Mouse (Mus musculus) kidney, adult 9 months (tissue): ENCODE results near the gene Creb5.

Experiments
- DNase-seq: peaks from one replicate; pipeline ENCODE4 v3.0.0; 2022

Creb5 gene

DNA sequence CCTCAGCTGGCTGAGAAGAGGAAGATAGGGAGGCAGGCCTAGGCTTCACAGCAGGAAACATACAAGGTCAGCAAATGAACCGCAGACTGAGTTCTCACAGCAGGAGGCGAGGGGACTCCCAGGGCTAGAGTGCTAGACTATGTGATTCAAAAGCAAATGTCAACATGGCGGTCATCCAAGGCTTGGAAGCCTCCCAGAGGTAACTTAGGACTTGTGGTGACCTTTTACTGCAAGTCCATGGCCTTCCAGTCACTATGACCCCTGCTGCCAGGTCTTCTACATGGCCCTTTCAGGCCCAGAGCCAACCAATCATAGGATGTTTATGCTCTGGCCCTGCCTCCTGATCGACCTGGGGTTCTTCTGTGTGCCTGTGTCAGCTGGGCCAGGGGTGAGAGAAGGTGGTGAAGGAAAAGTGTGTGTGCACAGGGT is 209.3 kb downstream of the Creb5 start:
- peak; percentile 80 for DNase-seq

GRCm38 (mm10) chr6:53497904-53498536 is 210.9 kb downstream of the Creb5 start:
- no peak for DNase-seq

- peak; percentile 44 for DNase-seq
These were observed 212.7 kb downstream of the Creb5 start for GRCm38 (mm10) chr6:53499621-53500295.

DNA sequence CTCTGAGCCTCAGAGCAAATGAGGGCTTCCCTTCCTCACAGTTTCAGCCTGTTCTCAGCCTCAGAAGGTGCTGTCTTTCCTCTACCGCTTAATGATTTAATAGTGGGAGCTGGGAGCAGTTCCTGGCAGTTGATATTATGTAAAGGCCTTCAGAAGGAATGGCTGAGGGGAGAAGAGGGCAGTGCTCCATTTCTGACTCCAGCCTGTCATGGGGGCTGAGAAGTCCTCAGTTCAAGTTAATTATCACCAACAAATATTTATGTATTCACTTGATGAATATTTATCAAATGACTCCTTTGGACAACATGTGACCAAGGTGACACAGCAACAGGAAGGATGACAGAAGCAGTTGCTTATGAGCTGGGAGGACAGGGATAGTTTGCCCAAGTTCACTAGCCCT is 214.2 kb downstream of the Creb5 start:
- DNase-seq = peak; percentile 27

DNA sequence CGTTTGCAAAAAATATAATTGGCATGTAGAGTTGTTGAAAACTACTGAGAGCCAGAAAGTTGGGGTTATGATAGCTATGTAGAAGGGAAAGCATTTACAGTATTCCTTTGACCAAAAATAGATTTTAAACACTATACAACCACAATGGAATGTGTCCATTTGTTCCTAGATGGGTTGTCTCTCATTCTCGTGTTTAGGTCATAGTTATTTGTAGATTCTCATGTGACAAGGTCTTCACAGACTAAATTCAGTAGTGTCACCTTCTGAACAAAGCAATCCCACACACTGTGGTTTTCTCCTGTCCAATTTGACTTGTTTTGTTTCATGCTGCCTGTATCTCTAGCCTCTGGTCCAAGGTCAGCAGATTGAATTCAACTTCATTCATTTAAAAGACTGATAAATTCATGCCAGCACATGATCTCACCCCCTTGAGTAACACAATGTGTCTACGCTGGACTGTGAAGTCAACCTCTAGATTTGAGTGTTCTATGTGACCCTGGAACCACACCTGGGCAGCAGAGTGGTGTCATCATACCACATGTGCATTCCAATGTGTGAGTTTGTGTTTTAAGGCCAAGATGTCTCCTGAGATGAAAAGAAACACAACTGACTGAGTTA is 220.0 kb downstream of the Creb5 start:
- DNase-seq = no peak

DNA sequence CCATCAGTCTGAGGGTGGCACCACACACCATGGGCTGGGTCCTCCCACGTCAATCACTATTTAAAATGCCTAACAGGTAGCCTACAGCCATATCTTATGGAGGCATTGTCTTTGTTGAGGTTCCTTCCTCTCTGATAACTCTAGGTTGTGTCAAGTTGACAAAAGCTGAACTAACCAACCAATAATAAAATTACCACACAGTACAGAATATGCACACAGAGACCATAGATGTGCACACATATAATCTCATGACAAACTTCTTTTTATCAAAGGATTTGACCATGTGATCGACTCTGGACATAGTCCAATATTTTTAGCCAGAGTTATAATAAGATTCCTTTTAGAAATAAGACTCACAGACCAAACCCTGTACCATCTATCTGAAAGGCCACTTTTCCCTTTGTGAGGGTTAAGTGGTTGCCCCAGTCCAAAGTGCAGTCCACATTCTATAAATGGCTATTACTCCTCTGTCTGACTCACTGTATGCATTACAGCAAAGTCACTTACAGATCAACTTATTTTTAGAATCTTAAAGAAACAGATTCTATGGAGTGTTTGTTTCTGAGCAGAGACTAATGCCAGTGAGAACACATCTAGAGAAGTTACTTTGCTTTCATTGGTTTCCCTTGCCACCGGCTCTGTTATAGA is 221.9 kb downstream of the Creb5 start:
- DNase-seq = no peak

DNA sequence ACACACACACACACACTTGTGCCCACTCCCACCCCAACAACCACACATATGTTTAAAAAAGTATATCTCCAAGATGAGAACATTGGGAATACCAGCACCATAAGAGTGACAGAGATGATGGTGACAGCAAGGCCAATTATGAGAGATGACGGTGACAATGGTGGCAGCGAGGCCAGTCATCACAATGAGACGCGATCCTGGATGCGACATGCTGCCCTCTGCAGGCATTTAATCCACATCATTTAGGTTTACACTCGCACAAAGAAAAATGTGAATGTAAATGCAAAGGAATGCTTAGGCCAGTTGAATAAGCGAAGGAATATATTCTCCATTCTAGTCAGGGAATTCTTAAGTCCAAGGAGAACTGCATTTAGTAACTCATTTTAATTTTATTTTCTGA is 222.9 kb downstream of the Creb5 start:
- DNase-seq = no peak

GRCm38 (mm10) chr6:53512226-53512625 is 225.2 kb downstream of the Creb5 start:
- DNase-seq = no peak

DNA sequence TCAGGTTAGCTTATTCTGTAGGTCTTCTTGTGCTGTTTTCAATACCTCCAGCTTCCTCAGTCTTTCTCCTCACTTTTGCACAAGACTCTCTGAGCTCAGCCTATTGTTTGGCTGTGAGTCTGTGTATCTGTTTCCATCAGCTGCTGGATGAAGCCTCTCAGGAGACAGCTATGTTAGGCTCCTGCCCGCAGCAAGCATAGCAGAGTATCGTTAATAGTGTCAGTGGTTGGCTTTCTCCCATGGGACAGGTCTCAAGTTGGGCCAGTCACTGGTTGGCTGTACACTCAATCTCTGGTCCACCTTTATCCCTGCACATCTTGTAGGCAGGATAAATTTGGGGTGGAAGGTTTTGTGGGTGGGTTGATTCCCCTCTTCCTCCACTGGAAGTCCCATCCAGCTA is 226.3 kb downstream of the Creb5 start:
- no peak for DNase-seq

- DNase-seq = no peak
These were observed 227.8 kb downstream of the Creb5 start for GRCm38 (mm10) chr6:53514862-53515261.

- DNase-seq = no peak
These were observed 228.5 kb downstream of the Creb5 start for GRCm38 (mm10) chr6:53515611-53516010.

- no peak for DNase-seq
These were observed 230.4 kb downstream of the Creb5 start for GRCm38 (mm10) chr6:53517371-53517945.

GRCm38 (mm10) chr6:53523743-53524497 is 236.8 kb downstream of the Creb5 start:
- no peak for DNase-seq

DNA sequence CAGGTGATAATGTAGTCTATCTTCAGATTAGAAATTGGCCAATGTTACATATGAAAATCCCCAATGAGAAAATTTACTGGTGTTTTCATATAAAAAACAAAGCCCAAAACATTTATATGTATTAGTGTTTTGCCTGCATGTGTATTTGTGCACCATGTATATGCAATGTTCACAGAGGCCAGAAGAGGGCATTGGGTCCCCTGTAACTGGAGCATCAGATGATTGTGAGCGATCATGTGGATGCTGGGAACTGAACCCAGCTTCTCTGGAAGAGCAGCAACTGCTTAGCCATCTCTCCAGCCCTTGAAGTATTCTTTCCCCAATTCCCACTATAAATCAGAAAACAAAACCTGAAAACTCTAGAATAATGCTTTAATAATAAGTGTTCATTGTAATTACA is 239.4 kb downstream of the Creb5 start:
- DNase-seq = no peak

DNA sequence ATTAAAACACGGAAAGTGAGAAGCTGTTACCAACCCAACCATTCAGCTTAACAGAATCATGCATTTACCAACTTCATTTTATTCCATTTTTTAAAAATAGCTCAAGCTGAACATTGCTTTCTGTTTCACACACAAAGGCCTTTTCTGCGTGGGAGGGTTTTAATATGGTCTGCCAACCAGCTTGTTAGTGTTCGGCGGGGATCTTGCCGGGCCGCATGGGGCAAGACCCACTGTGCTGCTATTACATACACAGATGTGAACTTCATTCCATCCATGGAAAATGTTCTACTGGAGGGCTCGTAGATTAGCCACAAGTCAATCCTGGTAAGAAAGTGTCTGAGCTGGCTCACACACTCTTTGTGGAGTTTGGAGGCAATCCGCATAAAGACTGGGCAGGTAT is 243.7 kb downstream of the Creb5 start:
- DNase-seq = no peak

DNA sequence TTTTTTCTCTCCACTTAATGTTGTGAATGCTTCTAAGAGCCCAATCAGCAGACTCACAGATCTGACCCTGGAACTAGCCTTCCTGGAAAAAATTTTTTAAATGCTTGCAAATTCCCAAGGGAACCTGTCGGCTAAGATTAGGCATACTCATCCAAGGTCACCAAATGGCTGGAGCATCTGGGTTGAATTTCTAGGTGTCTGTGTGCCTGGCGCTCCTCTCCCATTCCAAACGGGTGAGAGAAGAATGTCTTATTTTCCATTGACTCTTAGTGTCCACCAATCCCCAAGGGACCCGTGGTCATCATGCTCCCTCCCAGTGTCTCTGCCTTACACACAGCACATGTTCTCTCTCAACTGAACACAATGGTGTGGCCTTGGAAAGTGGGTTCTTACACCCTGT is 244.4 kb downstream of the Creb5 start:
- DNase-seq = no peak

DNA sequence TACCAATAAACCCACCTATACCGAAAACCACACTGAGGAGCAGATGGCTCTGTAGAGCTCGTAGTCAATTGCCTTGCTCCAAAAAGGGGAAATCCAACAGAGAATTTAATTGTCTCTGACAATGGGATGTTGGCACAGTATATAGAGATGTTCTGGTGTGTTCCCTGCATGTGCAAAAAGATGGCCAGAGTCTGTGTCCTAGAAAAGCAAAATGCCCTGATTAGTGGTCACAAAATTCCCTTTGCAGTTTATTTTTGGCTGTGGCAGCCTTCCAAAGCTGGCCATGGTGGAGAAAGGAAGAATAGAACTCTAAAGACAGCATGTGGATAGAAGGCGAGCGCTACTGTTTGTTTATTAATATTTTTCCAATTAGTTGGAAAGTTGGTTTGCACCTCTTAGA is 250.5 kb downstream of the Creb5 start:
- DNase-seq = no peak

DNA sequence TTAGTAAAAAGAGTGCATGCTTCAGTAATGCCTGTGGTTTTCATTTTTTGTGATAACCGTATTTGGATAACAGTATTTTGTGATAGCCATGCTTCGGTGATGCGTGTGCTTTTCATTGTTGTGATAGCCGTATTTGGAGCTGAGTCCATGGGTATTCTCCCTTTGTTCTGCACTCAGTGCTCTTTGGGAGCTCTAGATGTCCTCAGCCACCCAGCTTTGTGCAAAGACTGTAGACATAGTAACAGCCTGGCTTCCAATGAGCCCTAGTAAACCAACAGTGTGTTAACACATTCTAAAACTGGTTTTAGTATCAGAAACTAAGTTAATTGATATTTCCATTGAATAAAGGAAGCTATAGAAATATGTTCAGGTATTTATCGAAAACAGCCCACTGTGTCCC is 254.7 kb downstream of the Creb5 start:
- no peak for DNase-seq

DNA sequence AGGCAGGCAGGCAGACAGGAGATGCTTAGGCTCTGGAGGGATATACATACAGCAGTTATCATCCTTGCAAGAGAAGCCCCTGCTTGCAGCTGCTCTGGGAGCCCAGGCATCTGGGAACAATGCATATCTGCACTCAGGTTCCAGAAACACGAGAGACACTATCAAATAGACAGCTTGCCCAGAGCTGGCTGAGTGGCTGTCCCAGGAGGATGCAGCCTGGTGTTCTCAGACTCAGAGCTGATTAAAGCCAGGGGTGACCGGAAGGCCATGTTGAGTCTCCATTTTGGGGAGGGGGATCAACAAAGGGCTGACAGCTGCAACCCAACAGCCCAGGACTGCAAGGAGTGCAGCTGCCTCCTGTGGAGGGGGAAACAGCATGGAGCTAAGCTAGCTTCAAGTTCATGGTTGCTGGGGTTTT is 258.4 kb downstream of the Creb5 start:
- DNase-seq = no peak

DNA sequence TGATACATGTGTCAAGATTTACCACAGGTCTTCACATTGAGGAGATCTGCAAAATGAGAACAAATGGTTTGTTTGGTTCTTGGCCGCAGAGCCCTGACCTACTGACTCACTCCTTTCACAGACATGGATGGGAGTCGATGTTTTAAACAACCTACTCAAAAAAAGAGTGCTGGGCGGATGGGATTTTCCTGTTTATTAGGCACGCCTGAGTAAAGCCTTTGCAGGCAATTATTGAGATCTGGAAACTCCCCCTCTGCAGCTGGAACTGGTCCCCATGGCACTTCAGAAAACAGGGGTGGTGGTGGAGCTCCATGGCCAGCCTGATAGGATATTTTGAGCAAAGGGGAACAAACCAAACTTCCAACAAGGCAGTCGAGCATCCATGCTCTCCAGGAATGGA is 258.9 kb downstream of the Creb5 start:
- no peak for DNase-seq

GRCm38 (mm10) chr6:53548236-53548635 is 261.2 kb downstream of the Creb5 start:
- DNase-seq = no peak

- DNase-seq = no peak
These were observed 262.3 kb downstream of the Creb5 start for GRCm38 (mm10) chr6:53549409-53549808.

- peak; percentile 67 for DNase-seq
These were observed 269.0 kb downstream of the Creb5 start for GRCm38 (mm10) chr6:53556050-53556449.
